Mouse (Mus musculus): ENCODE results near the gene Gm8439.

- TF ChIP-seq POLR2A (IDR thresholded peaks at IDR 0.05; ENCODE audit: insufficient read length, low read depth) (no peak), POLR2AphosphoS2 (IDR thresholded peaks at IDR 0.05; ENCODE audit: insufficient read length, low read depth) (no peak), SRF (IDR thresholded peaks at IDR 0.05; ENCODE audit: control insufficient read depth, insufficient read length, low read depth) (no peak), MYOD1 (IDR thresholded peaks at IDR 0.05; ENCODE audit: control insufficient read depth in 1 of 3, insufficient read length in 2 of 3, low read depth in 2 of 3) (no peak), E2F4 (IDR thresholded peaks at IDR 0.05; ENCODE audit: insufficient read depth) (no peak), TCF12 (IDR thresholded peaks at IDR 0.05; ENCODE audit: insufficient read depth, poor library complexity, severe bottlenecking) (no peak), MAX (IDR thresholded peaks at IDR 0.05; ENCODE audit: low read depth) (no peak), USF1 (IDR thresholded peaks at IDR 0.05; ENCODE audit: low read depth) (no peak), MYOG (IDR thresholded peaks at IDR 0.05; ENCODE audit: control insufficient read depth in 1 of 3, insufficient read depth in 1 of 3, insufficient read length in 2 of 3, low read depth in 2 of 3) (no peak), TCF3 (IDR thresholded peaks at IDR 0.05; ENCODE audit: insufficient read length, low read depth) (no peak), REST (IDR thresholded peaks at IDR 0.05; ENCODE audit: insufficient read depth, insufficient read length) (no peak)
These were observed 61.0 kb downstream of the Gm8439 start for GRCm38 (mm10) chr4:120649369-120650207.
